Mouse (Mus musculus) heart, postnatal 0 days (tissue): ENCODE data around the gene Gm45713.

Experiments
- CTCF ChIP-seq: IDR thresholded peaks from 2 replicates; pipeline ENCODE4 v1.5.1; 2016; ENCODE audit warnings: antibody characterized with exemption, control low read depth, low read depth
- EP300 ChIP-seq: IDR thresholded peaks from 2 replicates; pipeline ENCODE4 v1.6.1; 2016; ENCODE audit warnings: antibody characterized with exemption, low read depth

GRCm38 (mm10) chr7:45168656-45169055, 32.6 kb upstream of the Gm45713 start:
- TF ChIP-seq CTCF (no peak), EP300 (no peak)
